Mouse (Mus musculus) ovary, postnatal 14 days (tissue): Measurements from ENCODE around the gene Fbxl5.

Experiments
- DNase-seq: peaks from one replicate; pipeline ENCODE4 v3.0.0; 2022; ENCODE audit warnings: low spot score

The Fbxl5 gene

DNA sequence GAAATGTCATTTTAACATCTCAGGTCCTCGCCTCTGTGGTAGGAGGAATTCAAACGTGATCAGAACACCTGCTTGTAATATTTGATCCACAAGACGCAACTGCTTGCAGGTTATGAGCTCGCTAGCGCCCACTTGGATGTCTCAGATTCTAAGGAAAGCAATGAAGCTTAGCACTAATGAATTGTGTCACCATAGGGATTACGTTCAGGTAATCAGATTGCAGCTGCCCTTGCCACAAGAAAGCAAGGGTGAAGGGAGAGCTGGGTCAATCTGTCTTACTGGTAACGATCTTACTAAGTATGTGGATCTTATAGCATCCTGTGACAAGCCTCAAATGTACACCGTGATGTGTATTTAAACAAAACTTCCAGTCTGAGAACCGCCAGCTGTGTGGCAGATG lies 5.9 kb upstream of the Fbxl5 start:
- DNase-seq: no peak

GRCm38 (mm10) chr5:43826883-43827282 lies 5.4 kb upstream of the Fbxl5 start:
- DNase-seq: no peak

DNA sequence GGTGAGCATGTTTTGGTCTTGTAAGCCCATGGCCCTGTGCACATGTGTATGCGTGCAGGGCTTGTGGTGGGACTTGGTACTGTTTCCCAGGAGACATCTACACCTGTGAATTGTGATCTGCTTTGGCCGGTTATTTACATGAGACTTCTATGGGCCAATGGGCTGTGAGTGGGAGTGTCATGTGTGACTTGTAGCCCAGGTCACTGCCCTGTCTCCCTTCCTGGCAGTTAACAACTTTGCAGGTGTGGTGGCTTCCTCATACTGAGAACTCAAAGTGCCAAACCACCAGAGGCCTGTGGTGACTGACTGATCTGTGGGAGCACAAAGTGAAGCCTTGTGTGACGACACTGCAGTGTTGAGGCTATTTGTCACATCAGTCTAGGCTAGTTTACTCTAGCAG lies 3.1 kb upstream of the Fbxl5 start:
- DNase-seq: no peak

DNA sequence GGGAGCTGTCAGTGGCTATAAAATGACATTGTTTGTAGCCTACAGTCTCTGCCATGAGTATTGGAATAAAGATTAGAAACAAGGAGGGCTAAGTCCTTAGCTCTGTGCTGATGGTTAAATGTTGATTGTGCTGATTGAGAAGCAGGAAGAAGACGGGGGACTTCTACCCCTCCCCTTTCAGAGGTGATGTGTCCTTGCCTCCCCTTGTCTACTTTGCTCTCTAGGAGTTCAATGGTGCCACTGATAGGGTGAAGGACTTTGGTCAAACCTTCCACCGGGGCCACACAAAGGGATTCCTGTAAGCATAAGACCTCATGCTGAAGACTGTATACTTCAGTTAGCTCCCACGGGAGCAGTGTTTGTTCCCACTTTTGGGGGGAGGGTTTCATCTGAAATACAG lies 1.4 kb upstream of the Fbxl5 start:
- no peak for DNase-seq

DNA sequence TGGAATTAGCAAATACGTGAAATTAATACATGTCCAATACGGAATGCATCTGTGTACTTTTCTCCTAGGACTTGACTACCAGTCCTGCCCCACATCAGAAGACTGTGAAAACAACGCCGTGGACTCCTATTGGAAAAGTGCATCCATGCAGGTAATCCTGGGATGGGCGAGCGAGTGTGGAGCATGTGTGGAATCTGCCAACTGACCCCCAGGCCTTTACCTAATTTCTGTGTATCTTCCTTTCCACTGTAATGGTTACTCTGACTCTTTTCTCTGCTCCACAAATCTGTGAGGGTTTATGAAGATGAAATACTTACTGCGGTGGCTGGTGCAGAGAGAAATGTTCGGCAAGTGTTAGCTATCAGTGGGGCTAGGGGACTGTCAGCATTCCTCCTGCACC lies 761 bp upstream of the Fbxl5 start:
- DNase-seq: no peak

- DNase-seq: no peak
Measured at GRCm38 (mm10) chr5:43820785-43821184, 653 bp downstream of the Fbxl5 start.

- DNase-seq: no peak
Measured at GRCm38 (mm10) chr5:43818695-43819094, 2.7 kb downstream of the Fbxl5 start, which contains the start of gene Bst1. Bst1 (plus strand) TSS chr5:43818885.

DNA sequence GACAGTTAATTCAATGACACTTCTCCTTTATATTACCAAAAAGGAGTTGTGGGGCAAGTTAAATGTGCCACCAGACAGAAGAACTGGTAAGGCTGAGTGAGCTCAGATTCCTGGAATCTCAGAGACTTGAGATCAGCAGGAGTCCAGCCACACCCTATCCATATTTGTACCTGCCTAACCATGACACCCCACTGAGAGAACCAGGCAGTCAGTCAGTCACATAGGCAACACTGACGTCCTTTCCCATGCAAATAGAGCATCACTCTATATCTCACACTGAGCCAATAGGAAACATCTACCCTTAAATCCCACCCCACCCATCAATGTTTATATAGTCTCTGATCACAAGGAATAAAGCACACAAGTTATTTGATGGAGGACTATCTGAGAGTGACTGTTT lies 5.7 kb downstream of the Fbxl5 start:
- no peak for DNase-seq

DNA sequence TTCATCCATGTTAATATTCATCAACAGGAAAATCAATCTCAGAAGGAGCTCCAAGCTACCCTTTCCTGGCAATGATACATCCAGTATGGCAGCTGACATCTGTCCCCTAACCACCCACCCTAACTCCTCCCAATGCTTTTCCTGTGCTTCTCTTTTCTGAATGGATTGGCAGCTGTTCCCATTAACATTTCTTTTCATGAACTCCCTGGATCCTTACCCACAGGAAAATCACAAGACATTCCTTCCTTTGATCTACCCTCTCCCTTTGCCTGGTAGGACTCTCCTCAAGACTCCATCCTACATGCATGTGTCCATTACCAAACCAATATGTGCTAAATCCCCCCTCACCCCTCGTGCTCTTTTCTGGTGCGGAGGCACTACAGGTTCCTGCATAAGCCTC lies 6.9 kb downstream of the Fbxl5 start:
- DNase-seq: no peak

DNA sequence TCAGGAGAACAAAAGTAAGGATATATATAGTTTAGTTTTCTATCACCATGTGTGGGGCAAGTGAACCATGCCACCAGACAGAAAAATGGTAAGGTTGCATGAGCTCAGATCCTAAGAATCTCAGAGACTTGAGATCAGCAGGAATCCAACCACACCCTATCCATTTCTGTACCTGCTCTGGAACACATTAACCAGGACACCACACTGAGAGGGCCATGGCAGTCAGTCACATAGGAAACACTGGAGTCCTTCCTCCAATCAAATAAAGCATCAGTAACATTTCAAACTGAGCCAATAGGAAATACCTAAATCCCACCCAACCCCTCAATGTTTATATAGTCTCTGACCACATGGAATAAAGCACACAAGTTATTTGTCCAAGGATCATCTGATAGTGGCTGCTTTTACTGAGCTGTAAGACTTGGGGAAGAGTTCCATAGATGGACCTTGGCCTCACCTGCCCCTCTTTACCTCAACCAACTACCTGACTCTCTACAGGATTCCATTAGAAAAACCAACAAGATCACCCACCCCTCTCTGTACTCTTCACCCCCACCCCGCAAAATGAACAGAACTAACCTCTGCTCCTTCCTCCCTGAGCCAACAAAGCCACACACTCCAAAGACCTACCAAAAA lies 10.9 kb downstream of the Fbxl5 start:
- DNase-seq: no peak

DNA sequence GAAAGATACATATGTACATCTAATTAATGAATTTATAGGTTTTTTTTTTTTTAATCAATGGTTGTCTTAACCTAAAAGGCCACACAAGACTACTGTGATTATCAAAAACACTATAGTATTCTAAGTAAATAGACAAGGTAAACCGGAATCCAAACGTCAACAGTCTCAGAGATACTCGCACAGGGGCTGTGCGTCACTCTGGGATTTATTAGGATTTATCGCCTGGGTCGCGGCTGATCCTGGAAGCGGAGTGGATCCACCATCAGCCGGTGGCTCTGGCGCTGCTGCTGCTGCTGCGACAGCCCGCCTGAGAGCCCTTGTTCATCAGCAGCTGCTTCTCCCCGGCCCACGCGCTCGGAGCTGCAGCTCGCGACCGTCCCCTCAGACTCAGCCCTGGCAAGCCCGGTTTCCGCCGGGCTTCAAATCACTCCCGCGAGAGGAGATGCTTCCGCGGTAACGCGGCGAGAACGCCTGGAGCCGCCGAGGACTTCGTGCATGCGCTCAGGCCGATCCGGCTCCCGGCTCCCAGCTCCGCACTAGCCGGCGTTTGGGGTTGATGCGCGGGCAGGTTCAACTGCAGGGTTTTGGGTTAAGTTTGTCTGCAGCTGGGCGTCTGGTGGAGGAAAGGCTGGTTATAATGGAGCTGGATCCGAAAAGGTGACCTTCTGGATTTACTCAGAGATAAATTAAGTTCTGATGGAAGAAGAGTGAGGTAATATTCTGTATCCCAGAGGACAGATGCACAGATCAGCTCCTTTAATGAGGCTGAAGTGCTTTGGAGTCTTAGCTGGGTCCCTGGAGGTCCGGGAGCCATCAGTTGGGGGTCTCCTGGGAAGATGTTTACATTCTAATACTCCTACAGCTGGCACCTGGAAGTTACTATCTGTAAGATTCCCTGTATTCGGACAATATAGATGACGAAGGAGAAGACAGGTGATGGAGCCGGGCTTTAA lies 13.4 kb downstream of the Fbxl5 start:
- DNase-seq: peak; percentile 69

- DNase-seq: no peak
Measured at GRCm38 (mm10) chr5:43806914-43807313, 14.5 kb downstream of the Fbxl5 start.

DNA sequence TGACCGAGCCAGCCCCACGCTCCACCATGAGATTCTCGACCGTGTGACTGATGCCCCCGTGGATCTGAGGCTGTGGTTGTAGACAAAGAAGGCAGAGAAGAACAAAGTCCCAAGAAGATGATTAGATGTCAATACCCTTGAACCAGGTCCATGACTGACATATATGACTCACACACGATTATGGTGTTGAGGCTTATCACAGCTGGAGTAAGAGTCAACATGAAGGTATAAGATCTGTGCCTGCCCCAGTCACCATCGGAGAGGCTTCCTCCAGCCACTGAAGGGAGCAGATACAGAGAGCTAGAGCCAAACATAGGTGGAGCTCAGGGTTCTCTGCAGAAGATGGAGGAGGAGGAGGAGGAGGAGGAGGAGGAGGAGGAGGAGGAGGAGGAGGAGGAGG lies 15.1 kb downstream of the Fbxl5 start:
- DNase-seq: no peak

DNA sequence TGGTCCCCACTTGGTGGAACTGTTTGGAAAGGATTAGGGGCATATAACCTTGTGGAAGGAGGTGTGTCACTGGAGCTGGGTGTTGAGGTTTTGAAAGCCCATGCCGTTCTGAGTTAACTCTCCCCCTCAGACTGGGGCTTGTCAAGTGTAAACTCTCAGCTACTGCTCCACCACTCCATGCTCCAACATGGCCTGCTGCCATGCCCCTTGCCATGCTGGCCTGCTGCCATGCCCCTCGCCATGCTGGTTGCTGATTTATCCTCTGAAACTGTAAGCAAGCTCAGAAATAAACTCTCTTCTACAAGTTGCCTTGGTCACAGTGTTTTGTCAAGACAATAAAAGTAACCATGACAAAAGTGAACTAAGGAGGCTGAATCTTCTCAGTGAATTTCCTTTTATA lies 16.0 kb downstream of the Fbxl5 start:
- no peak for DNase-seq

DNA sequence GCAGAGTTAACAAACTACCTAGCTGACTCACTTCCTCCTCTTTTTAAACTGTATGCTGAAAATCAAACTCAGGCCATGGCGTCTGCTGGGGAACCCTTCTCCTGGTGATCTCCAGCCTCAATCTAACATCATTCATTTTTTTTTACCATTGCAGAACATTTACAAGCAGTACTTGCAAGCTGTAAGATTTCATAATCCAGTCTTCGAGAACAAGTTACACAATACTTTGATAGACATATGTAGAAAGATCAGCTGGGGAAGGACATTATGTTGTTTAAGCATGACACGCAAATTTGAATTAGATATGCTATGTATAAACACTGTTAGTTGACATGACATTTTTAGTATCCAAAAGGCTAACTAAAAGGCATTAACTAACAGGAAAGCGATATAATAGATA lies 19.6 kb downstream of the Fbxl5 start:
- no peak for DNase-seq

GRCm38 (mm10) chr5:43801253-43801652 lies 20.2 kb downstream of the Fbxl5 start:
- DNase-seq: no peak

- no peak for DNase-seq
Measured at GRCm38 (mm10) chr5:43800700-43801099, 20.7 kb downstream of the Fbxl5 start.

- no peak for DNase-seq
Measured at GRCm38 (mm10) chr5:43799530-43799929, 21.9 kb downstream of the Fbxl5 start.

- no peak for DNase-seq
Measured at GRCm38 (mm10) chr5:43792354-43792753, 29.1 kb downstream of the Fbxl5 start.

GRCm38 (mm10) chr5:43787976-43788752 lies 33.3 kb downstream of the Fbxl5 start:
- DNase-seq: no peak

GRCm38 (mm10) chr5:43786607-43787006 lies 34.8 kb downstream of the Fbxl5 start:
- DNase-seq: no peak

GRCm38 (mm10) chr5:43783996-43784395 lies 37.4 kb downstream of the Fbxl5 start:
- DNase-seq: no peak
